Mouse (Mus musculus) liver, embryonic 14.5 days (tissue): ENCODE data around the gene Cobl.

Source experiments
- CTCF ChIP-seq: IDR thresholded peaks from 2 replicates; pipeline ENCODE4 v1.5.1; 2016; ENCODE audit warnings: antibody characterized with exemption, low read depth, control low read depth
- EP300 ChIP-seq: IDR thresholded peaks from 2 replicates; pipeline ENCODE4 v1.6.1; 2016; ENCODE audit warnings: antibody characterized with exemption, low read depth

DNA sequence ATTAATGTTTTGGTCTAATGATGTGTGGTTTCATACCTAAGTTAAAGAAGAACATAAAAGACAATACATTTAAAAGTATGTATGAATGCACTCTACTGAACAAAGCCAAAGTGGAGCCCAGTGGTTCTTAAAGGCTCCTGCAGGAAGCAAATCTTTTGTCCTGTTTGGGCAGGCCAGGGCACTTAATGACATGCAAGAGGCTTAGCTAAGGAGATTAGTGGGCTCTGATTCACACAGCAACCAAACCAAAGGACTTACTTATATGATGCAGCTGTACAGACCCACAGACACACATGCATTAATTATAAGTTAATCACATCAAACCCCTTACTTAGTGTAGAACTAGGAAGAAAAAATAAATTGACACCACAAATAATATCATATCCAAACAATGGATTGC, 93.8 kb downstream of the Cobl start:
- TF ChIP-seq CTCF (no peak), EP300 (no peak)
